Mouse (Mus musculus) testis, adult 2 months (tissue): Measurements from ENCODE around the gene Dock9.

Source experiments
- CTCF ChIP-seq: fragments of 200-500 bp; IDR thresholded peaks from 2 replicates; pipeline ENCODE4 v1.5.1; 2012; ENCODE audit warnings: low read depth, mild to moderate bottlenecking, inconsistent platforms, low read length, moderate library complexity; ENCODE audit not compliant: control insufficient read depth, insufficient read depth, insufficient replicate concordance
- POLR2A ChIP-seq: fragments of 200-500 bp; IDR thresholded peaks from 2 replicates; pipeline ENCODE4 v1.6.1; 2012; ENCODE audit warnings: low read depth, mild to moderate bottlenecking, inconsistent platforms, low read length, moderate library complexity; ENCODE audit not compliant: control insufficient read depth

DNA sequence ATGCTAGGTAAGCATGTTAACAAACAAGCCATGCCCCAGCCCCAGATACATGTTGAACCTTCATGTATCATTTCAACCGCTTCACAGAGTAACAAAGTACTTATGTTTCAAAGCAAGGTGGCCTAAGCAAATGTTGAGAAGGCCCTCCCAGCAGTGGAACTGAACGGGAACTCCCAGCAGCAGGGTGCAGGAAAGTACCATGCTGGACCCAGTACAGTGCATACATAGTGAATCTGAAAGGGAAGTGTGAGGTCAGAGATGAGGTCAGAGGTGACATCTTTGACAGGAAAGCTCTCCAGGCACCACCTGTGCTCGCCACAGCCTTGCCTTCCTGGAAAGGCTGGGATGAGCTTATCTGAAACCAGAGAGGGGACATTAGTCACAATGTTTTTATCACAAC, 25.4 kb upstream of the Dock9 start:
- TF ChIP-seq CTCF, result no peak
- no peak for TF ChIP-seq POLR2A
